Mouse (Mus musculus): ENCODE measurements around the gene Coil. TPM values are rescaled to one million over a fixed set of nuclear protein-coding genes. Genes with fewer than 3 reads are reported as not detected.
"Not testable (repeated sequence)": the region's sequence is repeated elsewhere in the genome, so short reads cannot be mapped to it uniquely, and the experiment has no call there.

Coil gene
- polyA plus RNA-seq, 1 experiment: 7.2 TPM

DNA sequence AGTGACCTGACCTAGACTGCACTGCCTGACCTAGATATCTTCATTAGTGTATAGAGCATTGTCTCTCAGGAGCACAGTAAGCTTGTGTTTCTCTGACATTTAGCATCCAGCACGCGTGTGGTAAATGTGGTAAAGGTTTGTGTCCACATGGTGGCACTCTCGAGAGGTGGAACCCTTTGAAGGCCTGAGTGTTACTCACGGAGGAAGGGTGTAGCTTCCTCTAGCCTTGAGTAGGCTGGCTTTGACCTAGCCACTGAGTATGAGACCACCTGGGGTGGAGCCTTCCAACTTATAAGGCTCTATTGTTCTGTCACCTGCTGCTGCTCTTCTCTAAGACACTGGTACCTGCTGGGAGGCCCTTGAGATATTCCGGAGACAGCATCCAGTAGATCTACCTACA lies 23.6 kb downstream of the Coil start:
- peaks cover 31% of the 10 kb centered on the region for H3K4me1 ChIP-seq (ENCODE audit: control insufficient read depth, insufficient read depth, low read length)
- peak overlapping the region; percentile 86 for H3K27ac ChIP-seq (ENCODE audit: insufficient read depth, low read depth, low read length)
- no peak for TF ChIP-seq CTCF (IDR thresholded peaks at IDR 0.05; ENCODE audit: low read depth, low read length)
- TF ChIP-seq POLR2A (IDR thresholded peaks at IDR 0.05; ENCODE audit: borderline replicate concordance, low read depth, low read length): no peak
- no peak overlapping the region for H3K4me3 ChIP-seq (ENCODE audit: insufficient read depth, low read length)

DNA sequence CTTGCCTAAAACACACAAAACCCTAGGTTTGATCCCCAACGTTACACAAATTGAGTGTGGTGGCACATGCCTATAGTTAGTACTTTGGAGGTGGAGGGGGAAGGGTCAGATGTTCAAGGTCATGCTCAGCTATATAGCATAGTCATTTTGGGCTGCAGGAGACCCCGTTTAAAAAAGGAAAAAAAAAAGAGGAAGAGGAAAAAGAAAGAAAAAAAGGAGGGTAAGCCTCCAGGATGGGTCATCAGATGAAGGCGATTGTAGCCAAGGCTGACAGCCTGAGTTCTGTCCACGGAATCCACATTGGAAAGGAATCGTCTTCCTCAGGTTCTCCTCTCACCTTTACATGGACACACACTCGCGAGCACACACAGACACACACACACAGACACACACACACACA lies 24.4 kb downstream of the Coil start:
- Histone ChIP-seq H3K4me1 (ENCODE audit: control insufficient read depth, insufficient read depth, low read length) (peaks cover 34% of the 10 kb centered on the region), H3K27ac (ENCODE audit: insufficient read depth, low read depth, low read length) (peak overlapping the region; percentile 86), H3K4me3 (ENCODE audit: insufficient read depth, low read length) (no peak overlapping the region)
- TF ChIP-seq POLR2A (IDR thresholded peaks at IDR 0.05; ENCODE audit: borderline replicate concordance, low read depth, low read length): no peak
- no peak for TF ChIP-seq CTCF (IDR thresholded peaks at IDR 0.05; ENCODE audit: low read depth, low read length)

DNA sequence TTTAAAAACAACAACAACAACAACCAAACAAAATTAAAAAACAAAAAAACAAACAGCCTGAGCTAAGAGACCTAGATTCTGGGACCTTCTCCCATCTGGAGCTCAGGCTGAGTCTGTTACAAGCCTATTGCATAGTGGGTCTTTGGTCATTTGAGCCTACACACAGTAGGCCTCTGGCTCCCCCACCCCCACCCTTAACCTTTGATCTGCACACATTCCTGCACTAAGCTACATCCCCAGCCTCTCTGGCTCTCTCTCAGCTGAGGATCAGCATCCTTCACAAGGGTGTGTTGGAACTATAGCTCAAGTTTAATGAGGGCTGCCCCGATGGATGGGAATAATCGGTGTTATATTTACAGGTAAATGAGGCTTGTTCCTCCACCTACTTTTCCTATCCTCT lies 25.6 kb downstream of the Coil start:
- no peak overlapping the region for H3K4me3 ChIP-seq (ENCODE audit: insufficient read depth, low read length)
- peaks cover 34% of the 10 kb centered on the region for H3K4me1 ChIP-seq (ENCODE audit: control insufficient read depth, insufficient read depth, low read length)
- TF ChIP-seq POLR2A (IDR thresholded peaks at IDR 0.05; ENCODE audit: borderline replicate concordance, low read depth, low read length): no peak
- TF ChIP-seq CTCF (IDR thresholded peaks at IDR 0.05; ENCODE audit: low read depth, low read length): no peak
- H3K27ac ChIP-seq (ENCODE audit: insufficient read depth, low read depth, low read length): peak overlapping the region; percentile 28; the same call in 1 of the 2 replicates

DNA sequence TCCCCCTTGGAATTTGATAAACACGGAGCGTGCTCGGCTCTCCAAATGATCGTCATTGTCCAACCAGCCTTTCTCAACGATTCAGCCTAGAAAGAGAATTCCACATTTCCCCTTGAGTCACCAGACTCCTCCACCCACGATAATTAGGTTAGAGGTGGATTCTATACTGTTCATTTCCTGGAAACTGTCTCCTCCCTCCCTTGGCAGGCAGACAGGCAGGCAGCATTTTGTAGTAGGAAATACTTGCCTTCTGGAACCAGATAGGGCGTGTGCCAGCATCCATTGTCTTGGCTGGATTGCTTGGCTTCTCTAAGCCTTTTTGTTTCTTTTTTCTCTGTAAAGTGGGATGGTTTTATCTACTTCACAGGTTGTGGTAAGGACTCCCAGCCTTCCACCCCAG lies 26.4 kb downstream of the Coil start:
- TF ChIP-seq CTCF (IDR thresholded peaks at IDR 0.05; ENCODE audit: low read depth, low read length) (no peak), POLR2A (IDR thresholded peaks at IDR 0.05; ENCODE audit: borderline replicate concordance, low read depth, low read length) (no peak)
- Histone ChIP-seq H3K4me1 (ENCODE audit: control insufficient read depth, insufficient read depth, low read length) (peaks cover 34% of the 10 kb centered on the region), H3K27ac (ENCODE audit: insufficient read depth, low read depth, low read length) (peak overlapping the region; percentile 25), H3K4me3 (ENCODE audit: insufficient read depth, low read length) (no peak overlapping the region)

GRCm38 (mm10) chr11:88997343-88997742 lies 27.3 kb downstream of the Coil start:
- not testable (repeated sequence) for H3K4me3 ChIP-seq (ENCODE audit: insufficient read depth, low read length); H3K27ac ChIP-seq (ENCODE audit: insufficient read depth, low read depth, low read length)
- TF ChIP-seq CTCF (IDR thresholded peaks at IDR 0.05; ENCODE audit: low read depth, low read length): 0 out of 2 replicates have a peak, but pooled peaks have one; percentile 23
- peaks cover 36% of the 10 kb centered on the region for H3K4me1 ChIP-seq (ENCODE audit: control insufficient read depth, insufficient read depth, low read length)

- Histone ChIP-seq H3K4me1 (ENCODE audit: control insufficient read depth, insufficient read depth, low read length) (peaks cover 43% of the 10 kb centered on the region), H3K4me3 (ENCODE audit: insufficient read depth, low read length) (peak overlapping the region; percentile 96; the same call in 1 of the 2 replicates), H3K27ac (ENCODE audit: insufficient read depth, low read depth, low read length) (peak overlapping the region; percentile 84)
- TF ChIP-seq CTCF (IDR thresholded peaks at IDR 0.05; ENCODE audit: low read depth, low read length) (no peak), POLR2A (IDR thresholded peaks at IDR 0.05; ENCODE audit: borderline replicate concordance, low read depth, low read length) (no peak)
Observed at GRCm38 (mm10) chr11:88998406-88998805, 28.4 kb downstream of the Coil start.

DNA sequence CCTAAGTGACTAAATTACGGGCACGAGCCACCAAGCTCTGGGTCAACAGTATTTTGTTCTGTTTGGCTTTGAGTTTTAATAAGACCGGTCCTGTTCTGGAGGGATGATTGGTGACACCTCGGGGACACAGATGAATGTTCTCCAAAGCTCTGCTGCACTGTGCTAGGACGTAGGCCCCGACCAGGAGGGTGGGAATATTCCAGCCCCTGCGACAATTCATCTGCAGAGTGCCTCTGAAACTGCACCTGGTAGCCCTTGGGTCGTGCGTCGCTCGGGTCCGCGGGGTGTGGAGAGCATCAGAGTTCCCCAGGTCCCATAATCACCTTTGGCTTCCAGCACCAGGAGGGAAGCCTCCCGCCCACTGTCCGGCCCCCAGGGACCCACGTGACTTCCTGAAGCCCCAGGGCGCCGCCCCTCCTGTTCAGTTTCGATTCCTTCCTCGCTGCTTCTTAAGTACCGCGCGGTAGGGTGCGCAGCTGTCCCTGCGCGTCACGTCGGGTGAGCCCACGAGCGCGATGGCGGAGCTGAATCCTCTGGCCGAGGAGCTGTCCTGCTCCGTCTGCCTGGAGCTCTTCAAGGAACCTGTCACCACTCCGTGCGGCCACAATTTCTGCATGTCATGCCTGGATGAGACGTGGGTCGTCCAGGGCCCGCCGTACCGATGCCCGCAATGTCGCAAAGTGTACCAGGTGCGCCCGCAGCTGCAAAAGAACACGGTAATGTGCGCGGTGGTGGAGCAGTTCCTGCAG lies 29.1 kb downstream of the Coil start, which contains the start of gene Trim25:
Gene Trim25 (plus strand): TSS at position 403 of the 749 bp plus-strand sequence.
- peak within 1 kb of the TSS; percentile 84 for H3K27ac ChIP-seq (ENCODE audit: insufficient read depth, low read depth, low read length)
- H3K4me1 ChIP-seq (ENCODE audit: control insufficient read depth, insufficient read depth, low read length): peaks cover 46% of the 10 kb centered on the region
- TF ChIP-seq CTCF (IDR thresholded peaks at IDR 0.05; ENCODE audit: low read depth, low read length) (no peak), POLR2A (IDR thresholded peaks at IDR 0.05; ENCODE audit: borderline replicate concordance, low read depth, low read length) (peak; percentile 90)
- peak within 1 kb of the TSS; percentile 96 for H3K4me3 ChIP-seq (ENCODE audit: insufficient read depth, low read length)

DNA sequence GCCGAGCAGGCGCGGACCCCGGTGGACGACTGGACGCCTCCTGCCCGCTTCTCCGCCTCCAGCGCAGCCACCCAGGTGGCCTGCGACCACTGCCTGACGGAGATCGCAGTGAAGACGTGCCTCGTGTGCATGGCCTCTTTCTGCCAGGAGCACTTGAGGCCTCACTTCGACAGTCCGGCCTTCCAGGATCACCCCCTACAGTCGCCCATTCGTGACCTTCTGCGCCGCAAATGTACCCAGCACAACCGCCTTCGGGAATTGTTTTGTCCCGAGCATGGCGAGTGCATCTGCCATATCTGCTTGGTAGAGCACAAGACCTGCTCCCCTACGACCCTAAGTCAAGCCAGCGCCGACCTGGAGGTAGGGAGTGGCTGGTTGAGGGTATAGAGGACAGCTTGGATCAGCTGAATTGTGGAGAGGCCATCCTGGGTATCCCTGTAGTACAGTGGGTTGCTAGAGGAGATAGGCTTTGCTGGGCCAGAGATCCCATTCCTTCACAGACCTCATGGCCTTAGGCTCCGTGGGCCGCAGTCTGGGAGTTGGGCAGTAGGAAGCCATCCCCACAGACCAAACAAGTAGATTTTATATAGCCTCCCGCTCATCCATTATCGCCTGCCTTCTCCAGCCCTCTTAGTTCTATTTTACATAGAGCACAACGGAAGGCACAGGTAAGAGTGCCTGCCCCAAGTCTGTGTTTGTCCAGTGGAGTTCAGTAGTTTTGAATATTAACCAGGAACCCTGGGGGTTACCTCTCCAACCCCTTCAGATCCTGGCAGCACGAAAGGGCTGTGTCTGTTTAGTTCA lies 29.9 kb downstream of the Coil start:
- TF ChIP-seq POLR2A (IDR thresholded peaks at IDR 0.05; ENCODE audit: borderline replicate concordance, low read depth, low read length) (no peak), CTCF (IDR thresholded peaks at IDR 0.05; ENCODE audit: low read depth, low read length) (no peak)

DNA sequence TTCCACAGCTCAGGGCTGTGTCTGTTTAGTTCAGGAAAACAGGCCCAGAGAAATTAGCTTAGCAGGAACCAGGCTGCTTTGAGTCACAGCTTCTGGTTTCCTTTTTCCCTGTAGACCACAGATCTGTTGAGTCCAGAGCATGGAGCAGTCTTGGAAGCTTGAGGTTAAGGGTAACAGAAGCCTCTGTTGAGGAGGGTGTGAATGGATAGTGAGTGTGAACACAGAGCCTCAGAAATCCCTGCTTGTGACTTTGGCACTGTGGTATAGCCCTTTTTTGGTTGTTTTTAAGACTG lies 30.4 kb downstream of the Coil start:
- H3K4me1 ChIP-seq (ENCODE audit: control insufficient read depth, insufficient read depth, low read length): peaks cover 43% of the 10 kb centered on the region
- TF ChIP-seq CTCF (IDR thresholded peaks at IDR 0.05; ENCODE audit: low read depth, low read length) (no peak), POLR2A (IDR thresholded peaks at IDR 0.05; ENCODE audit: borderline replicate concordance, low read depth, low read length) (no peak)
- H3K4me3 ChIP-seq (ENCODE audit: insufficient read depth, low read length): peak overlapping the region; percentile 96
- H3K27ac ChIP-seq (ENCODE audit: insufficient read depth, low read depth, low read length): peak overlapping the region; percentile 77

More for the DNA sequence above, 29.9 kb downstream of the Coil start:
- Histone ChIP-seq H3K4me1 (ENCODE audit: control insufficient read depth, insufficient read depth, low read length) (peaks cover 43% of the 10 kb centered on the region), H3K27ac (ENCODE audit: insufficient read depth, low read depth, low read length) (peak overlapping the region; percentile 77), H3K4me3 (ENCODE audit: insufficient read depth, low read length) (peak overlapping the region; percentile 96)

- Histone ChIP-seq H3K4me3 (ENCODE audit: insufficient read depth, low read length) (peak overlapping the region; percentile 96), H3K4me1 (ENCODE audit: control insufficient read depth, insufficient read depth, low read length) (peaks cover 35% of the 10 kb centered on the region), H3K27ac (ENCODE audit: insufficient read depth, low read depth, low read length) (peak overlapping the region; percentile 47)
- TF ChIP-seq POLR2A (IDR thresholded peaks at IDR 0.05; ENCODE audit: borderline replicate concordance, low read depth, low read length) (no peak), CTCF (IDR thresholded peaks at IDR 0.05; ENCODE audit: low read depth, low read length) (no peak)
Observed at GRCm38 (mm10) chr11:89001569-89001968, 31.5 kb downstream of the Coil start.

Data from bone marrow macrophage, adult 2 months (primary cell).